Mouse (Mus musculus) gastrocnemius, adult 2 months (tissue): ENCODE measurements around the gene Rhox1. TPM values are rescaled to one million over a fixed set of nuclear protein-coding genes. Genes with fewer than 3 reads are reported as not detected.
A peak's percentile ranks its signal among the peaks of the same experiment; 100 is the strongest.
"Not testable (repeated sequence)": the region's sequence is repeated elsewhere in the genome, so short reads cannot be mapped to it uniquely, and the experiment has no call there.

Experiments used
- DNase-seq: peaks from one replicate; pipeline ENCODE4 v3.0.0; 2022
- H3K27ac ChIP-seq: fragments of 200-600 bp; 2 replicates; pipeline ENCODE4 v1.8.1; 2022; ENCODE audit warnings: mild to moderate bottlenecking
- H3K4me3 ChIP-seq: fragments of 200-600 bp; 2 replicates; pipeline ENCODE4 v1.8.1; 2022; ENCODE audit warnings: mild to moderate bottlenecking, moderate library complexity
- CTCF ChIP-seq: fragments of 200-600 bp; IDR thresholded peaks from 2 replicates; pipeline ENCODE4 v1.8.1; 2022; ENCODE audit warnings: antibody characterized with exemption, mild to moderate bottlenecking, moderate library complexity
- intact Hi-C: fragments of 180-260 bp; cut with DNase I; formaldehyde crosslinking; loops from one replicate; pipeline ENCODE4 v1.15.1; 2025
- long read RNA-seq, 2 experiments: library from polyadenylated mRNA; stranded (forward); transcript quantifications; one replicate each; pipeline ENCODE4 v2.0.0; 2021
- total RNA-seq, 2 experiments: library from RNA; stranded (reverse); gene quantifications; 2 replicates each; pipeline ENCODE4 v1.2.3; 2021

Rhox1 gene
- not detected for total RNA-seq
- long read RNA-seq, experiment 1: 0 reads
- long read RNA-seq, experiment 2: 0 reads

DNA sequence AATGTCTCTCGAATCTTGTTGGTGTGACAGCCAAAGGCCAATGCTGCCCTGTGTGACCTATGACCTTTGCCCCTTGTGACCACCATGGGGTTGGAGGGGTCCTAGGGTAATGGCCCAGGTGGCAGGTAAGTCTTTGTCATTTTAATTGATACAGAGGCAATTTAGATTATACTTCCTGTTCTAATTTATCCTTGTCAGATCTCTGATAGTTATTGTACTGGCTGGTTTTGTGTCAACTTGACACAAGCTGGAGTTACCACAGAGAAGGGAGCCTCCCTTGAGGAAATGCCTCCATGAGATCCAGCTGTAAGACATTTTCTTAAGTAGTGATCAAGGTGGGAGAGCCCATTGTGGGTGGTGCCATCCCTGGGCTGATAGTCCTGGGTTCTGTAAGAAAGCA, at the start of gene Rhox1:
Gene Rhox1, minus strand, starts transcription at position 101 of the 400 bp plus-strand sequence.
- H3K4me3 ChIP-seq, H3K27ac ChIP-seq, DNase-seq, intact Hi-C loops: not testable (repeated sequence)

- intact Hi-C loops, DNase-seq: not testable (repeated sequence)
Observed at GRCm38 (mm10) chrX:37265038-37265437, 43.0 kb upstream of the Rhox1 start, which contains the start of gene Rhox4a. Gene Rhox4a, plus strand, starts transcription at chrX:37265338.

GRCm38 (mm10) chrX:37249619-37250018, 27.6 kb upstream of the Rhox1 start, which contains the start of gene Rhox3a:
Gene Rhox3a, plus strand, starts transcription at chrX:37249919.
- H3K4me3 ChIP-seq, H3K27ac ChIP-seq, intact Hi-C loops, DNase-seq: not testable (repeated sequence)

More at GRCm38 (mm10) chrX:37265038-37265437, 43.0 kb upstream of the Rhox1 start, which contains the start of gene Rhox4a:
- H3K4me3 ChIP-seq, H3K27ac ChIP-seq: not testable (repeated sequence)

GRCm38 (mm10) chrX:37244676-37245075, 22.6 kb upstream of the Rhox1 start, which contains the start of gene Rhox2a:
Gene Rhox2a, plus strand, starts transcription at chrX:37244976.
- DNase-seq, H3K27ac ChIP-seq, intact Hi-C loops, H3K4me3 ChIP-seq: not testable (repeated sequence)

- intact Hi-C loops: no loop called here
- no peak for TF ChIP-seq CTCF
Observed at GRCm38 (mm10) chrX:37210941-37211340, 11.1 kb downstream of the Rhox1 start, which contains the start of gene Gm9. Gene Gm9, minus strand, starts transcription at chrX:37211041.

DNA sequence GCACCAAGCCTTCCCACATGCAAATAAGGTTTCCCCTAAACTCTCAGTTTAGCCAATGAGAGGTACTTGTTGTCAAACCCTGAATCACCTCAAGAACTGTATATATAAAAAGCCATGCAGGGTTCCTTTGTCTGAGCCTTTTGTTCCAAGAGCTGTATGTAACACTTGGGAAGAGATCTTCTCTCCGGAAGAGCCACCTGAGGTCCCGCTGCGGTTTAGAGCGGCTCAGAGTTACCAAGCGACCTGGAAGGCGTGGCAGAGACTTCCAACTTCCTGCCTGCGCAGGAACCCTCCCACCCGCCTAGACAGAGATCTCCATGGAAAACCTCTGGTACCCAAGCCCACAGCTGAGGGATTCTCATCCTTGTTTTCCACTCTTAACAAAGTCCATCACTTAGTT, 23.4 kb downstream of the Rhox1 start:
- no peak overlapping the region for H3K4me3 ChIP-seq
- no peak overlapping the region for H3K27ac ChIP-seq
- DNase-seq: no peak
- intact Hi-C loops: no loop called here
- no peak for TF ChIP-seq CTCF

More at GRCm38 (mm10) chrX:37210941-37211340, 11.1 kb downstream of the Rhox1 start, which contains the start of gene Gm9:
- H3K4me3 ChIP-seq: no peak within 1 kb of the TSS
- no peak within 1 kb of the TSS for H3K27ac ChIP-seq
- DNase-seq: no peak

GRCm38 (mm10) chrX:37191744-37192379, 30.2 kb downstream of the Rhox1 start:
- H3K27ac ChIP-seq: peak overlapping the region; percentile 81
- intact Hi-C loops: no loop called here
- H3K4me3 ChIP-seq: peak overlapping the region; percentile 86
- DNase-seq: no peak
- no peak for TF ChIP-seq CTCF

GRCm38 (mm10) chrX:37191105-37191743, 30.8 kb downstream of the Rhox1 start, which contains the start of the genes Ndufa1 and Rnf113a1:
Gene Ndufa1, minus strand, starts transcription at chrX:37191163.
Gene Rnf113a1, plus strand, starts transcription at chrX:37191245.
- peak within 1 kb of the TSS; percentile 86 for H3K4me3 ChIP-seq
- intact Hi-C loops: no loop called here

GRCm38 (mm10) chrX:37190755-37191104, 31.3 kb downstream of the Rhox1 start:
- Histone ChIP-seq H3K4me3 (peak overlapping the region; percentile 86), H3K27ac (peak overlapping the region; percentile 81)
- no peak for DNase-seq
- intact Hi-C loops: no loop called here
- TF ChIP-seq CTCF: no peak

More at GRCm38 (mm10) chrX:37191105-37191743, 30.8 kb downstream of the Rhox1 start, which contains the start of the genes Ndufa1 and Rnf113a1:
- H3K27ac ChIP-seq: peak within 1 kb of the TSS; percentile 81
- peak; percentile 87 for DNase-seq
- no peak for TF ChIP-seq CTCF

DNA sequence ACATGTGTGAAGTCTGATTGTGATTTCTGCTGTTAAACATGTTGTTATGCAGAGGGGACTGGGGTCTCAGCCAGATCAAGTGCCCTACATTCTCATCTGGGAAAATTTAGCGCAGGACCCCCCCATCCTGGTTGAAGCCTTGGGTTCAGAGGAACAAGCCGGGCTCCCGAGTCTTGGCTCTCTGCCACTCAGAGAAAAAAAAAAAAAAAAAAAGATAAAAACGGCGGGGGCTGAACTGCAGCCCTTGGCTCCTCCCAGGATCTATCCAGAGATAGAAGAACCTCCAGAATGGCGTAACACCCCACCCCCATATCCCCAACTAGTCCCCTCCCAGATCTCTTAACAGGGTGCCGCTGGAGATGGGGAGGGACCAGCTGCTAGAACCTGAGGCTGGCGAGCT, 37.7 kb downstream of the Rhox1 start:
- DNase-seq, H3K4me3 ChIP-seq, intact Hi-C loops, H3K27ac ChIP-seq: not testable (repeated sequence)

GRCm38 (mm10) chrX:37168742-37169141, 53.3 kb downstream of the Rhox1 start, which contains the start of gene Akap14:
Gene Akap14, minus strand, starts transcription at chrX:37168842.
- intact Hi-C loops: no loop called here

GRCm38 (mm10) chrX:37167085-37167484, 55.0 kb downstream of the Rhox1 start:
- DNase-seq: no peak
- Histone ChIP-seq H3K4me3 (no peak overlapping the region), H3K27ac (no peak overlapping the region)
- intact Hi-C loops: no loop called here
- TF ChIP-seq CTCF: peak; percentile 74

More at GRCm38 (mm10) chrX:37168742-37169141, 53.3 kb downstream of the Rhox1 start, which contains the start of gene Akap14:
- DNase-seq: no peak
- H3K27ac ChIP-seq: no peak within 1 kb of the TSS
- no peak for TF ChIP-seq CTCF
- no peak within 1 kb of the TSS for H3K4me3 ChIP-seq

Other genes starting within 250 kb of the Rhox1 start
- 1 to 10 TPM in 1 of 2 experiments, under 1 TPM in 1; 0.99 to 1.9 TPM for gene Sept6, start 230.5 kb downstream of the Rhox1 start, total RNA-seq
- gene Sowahd, start 173.4 kb downstream of the Rhox1 start, total RNA-seq: not detected
- gene Rpl39, start 136.9 kb downstream of the Rhox1 start, total RNA-seq: 100 to 1,000 TPM; 265 to 297 TPM
- gene Upf3b, start 111.9 kb downstream of the Rhox1 start, total RNA-seq: 10 to 100 TPM in 1 of 2 experiments, 1 to 10 TPM in 1; 9.4 to 10.1 TPM
- gene Nkap, start 95.5 kb downstream of the Rhox1 start, total RNA-seq: 10 to 100 TPM in 1 of 2 experiments, 1 to 10 TPM in 1; 6.1 to 10.1 TPM
- not detected for gene Akap14, start 53.4 kb downstream of the Rhox1 start, total RNA-seq
- gene Ndufa1, start 31.1 kb downstream of the Rhox1 start, total RNA-seq: 100 to 1,000 TPM; 357 to 460 TPM
- gene Rnf113a1, start 31.0 kb downstream of the Rhox1 start, total RNA-seq: 1 to 10 TPM; 1.7 to 2.6 TPM
- gene Gm9, start 11.2 kb downstream of the Rhox1 start, total RNA-seq: not detected
- gene Rhox2a, start 22.7 kb upstream of the Rhox1 start, total RNA-seq: not detected
- not detected for gene Rhox3a, start 27.7 kb upstream of the Rhox1 start, total RNA-seq
- not detected for gene Rhox4a, start 43.1 kb upstream of the Rhox1 start, total RNA-seq
- gene Rhox3a2, start 157.8 kb upstream of the Rhox1 start, total RNA-seq: not detected
- gene Rhox4a2, start 168.6 kb upstream of the Rhox1 start, total RNA-seq: not detected
- gene Rhox2b, start 189.8 kb upstream of the Rhox1 start, total RNA-seq: not detected
- gene Rhox4b, start 210.2 kb upstream of the Rhox1 start, total RNA-seq: not detected
- gene Rhox2c, start 231.4 kb upstream of the Rhox1 start, total RNA-seq: not detected
- not detected for gene Rhox3c, start 236.3 kb upstream of the Rhox1 start, total RNA-seq